Mouse (Mus musculus) kidney, adult 2 months (tissue): ENCODE measurements around the gene Plcb1.

Experiments used
- CTCF ChIP-seq: fragments of 200-500 bp; conservative IDR thresholded peaks from 2 replicates; pipeline ENCODE4 v1.5.1; 2011; ENCODE audit warnings: low read depth, mild to moderate bottlenecking, control low read depth, low read length, moderate library complexity, mixed read lengths; ENCODE audit not compliant: insufficient read depth, insufficient read length
- POLR2A ChIP-seq: fragments of 200-500 bp; IDR thresholded peaks from one replicate; pipeline ENCODE4 v1.6.1; 2011; ENCODE audit warnings: low read depth, low read length, control low read depth

GRCm38 (mm10) chr2:135175544-135175943 is 389.7 kb downstream of the Plcb1 start:
- no peak for TF ChIP-seq CTCF
- no peak for TF ChIP-seq POLR2A
